Mouse (Mus musculus) effector memory CD4-positive, alpha-beta T cell, adult 5 months (primary cell): ENCODE data around the gene Tmem174. TPM values are rescaled to one million over a fixed set of nuclear protein-coding genes. Genes with fewer than 3 reads are reported as not detected.

Source experiments
- polyA plus RNA-seq: library from polyadenylated mRNA; unstranded; fragments of 100-300 nt; shearing (Covaris generic); gene quantifications from one replicate; pipeline ENCODE4 v1.2.1, GENCODE M21; 2017

The Tmem174 gene
- polyA plus RNA-seq: not detected

DNA sequence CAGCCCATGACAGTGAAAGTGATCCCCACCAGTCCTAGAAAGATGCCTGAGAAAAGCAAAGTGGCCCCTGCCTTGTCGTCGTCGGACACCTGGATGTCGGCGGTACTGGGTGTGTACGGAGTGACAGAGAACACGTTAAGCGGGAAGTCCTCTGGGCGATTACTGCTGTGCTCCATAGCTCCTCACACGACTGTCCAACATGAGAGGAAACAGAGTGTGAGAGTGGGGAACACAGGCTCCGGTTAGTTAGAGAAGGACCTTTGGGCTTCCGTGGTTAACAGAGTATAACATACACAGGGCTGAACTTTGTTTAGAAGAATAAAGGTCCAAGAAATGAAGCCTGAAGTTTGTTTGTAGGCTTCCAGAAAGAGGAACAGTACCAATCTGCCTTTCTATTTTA, at the start of gene Tmem174:
Tmem174 (minus strand) TSS at position 266 of the 400 bp plus-strand sequence.

Other genes starting within 250 kb of the Tmem174 start
- 0.82 TPM for gene Gm10320, start 145.4 kb downstream of the Tmem174 start, polyA plus RNA-seq
- not detected for gene Tmem171, start 57.4 kb upstream of the Tmem174 start, polyA plus RNA-seq
- 69.6 TPM for gene Fcho2, start 178.0 kb upstream of the Tmem174 start, polyA plus RNA-seq